Mouse (Mus musculus) kidney, adult 2 months (tissue): ENCODE measurements around the gene Eif2b3.

Experiments
- CTCF ChIP-seq: fragments of 200-500 bp; conservative IDR thresholded peaks from 2 replicates; pipeline ENCODE4 v1.5.1; 2011; ENCODE audit warnings: low read depth, mild to moderate bottlenecking, control low read depth, low read length, moderate library complexity, mixed read lengths; ENCODE audit not compliant: insufficient read depth, insufficient read length
- POLR2A ChIP-seq: fragments of 200-500 bp; IDR thresholded peaks from one replicate; pipeline ENCODE4 v1.6.1; 2011; ENCODE audit warnings: low read depth, low read length, control low read depth

DNA sequence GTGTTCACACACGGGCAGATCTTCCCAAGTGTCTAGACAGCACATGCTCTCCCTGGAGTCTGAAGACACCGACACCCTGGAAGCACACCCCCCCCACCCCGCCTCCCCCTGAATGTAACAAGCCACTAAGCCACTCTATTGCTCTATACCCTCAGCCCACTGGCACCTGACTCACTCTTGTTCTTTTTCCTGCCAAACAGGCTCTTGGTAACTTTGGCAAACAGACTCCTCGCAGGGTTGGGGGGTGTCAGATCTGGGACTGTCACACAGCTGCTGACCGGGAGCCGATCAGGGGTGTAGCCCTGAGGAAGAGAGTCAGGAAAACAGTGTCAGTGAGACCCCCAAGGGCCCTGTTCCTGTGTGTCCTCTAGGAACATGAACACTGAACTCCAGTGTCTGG, 112.0 kb downstream of the Eif2b3 start:
- TF ChIP-seq CTCF (no peak), POLR2A (no peak)
